Mouse (Mus musculus) cerebellum, adult 9-11 months (tissue): Measurements from ENCODE around the gene Adamtsl1.

ENCODE experiments used
- DNase-seq: peaks from one replicate; pipeline ENCODE4 v3.0.0; 2022

The Adamtsl1 gene

GRCm38 (mm10) chr4:85939460-85939859 lies 425.5 kb downstream of the Adamtsl1 start:
- DNase-seq, result no peak

- DNase-seq, result no peak
These were observed 427.9 kb downstream of the Adamtsl1 start for GRCm38 (mm10) chr4:85941857-85942256.

GRCm38 (mm10) chr4:85953590-85953989 lies 439.6 kb downstream of the Adamtsl1 start:
- DNase-seq, result no peak

GRCm38 (mm10) chr4:85955387-85955786 lies 441.4 kb downstream of the Adamtsl1 start:
- DNase-seq, result no peak

- no peak for DNase-seq
These were observed 443.3 kb downstream of the Adamtsl1 start for GRCm38 (mm10) chr4:85957266-85957665.

GRCm38 (mm10) chr4:85957879-85958278 lies 443.9 kb downstream of the Adamtsl1 start:
- DNase-seq, result no peak

- no peak for DNase-seq
These were observed 445.0 kb downstream of the Adamtsl1 start for GRCm38 (mm10) chr4:85959019-85959418.

- DNase-seq, result no peak
These were observed 462.2 kb downstream of the Adamtsl1 start for GRCm38 (mm10) chr4:85976188-85976587.

GRCm38 (mm10) chr4:85979206-85979605 lies 465.2 kb downstream of the Adamtsl1 start:
- no peak for DNase-seq

GRCm38 (mm10) chr4:86006596-86006995 lies 492.6 kb downstream of the Adamtsl1 start:
- DNase-seq, result no peak

GRCm38 (mm10) chr4:86013640-86014039 lies 499.7 kb downstream of the Adamtsl1 start:
- no peak for DNase-seq

- DNase-seq, result no peak
These were observed 505.0 kb downstream of the Adamtsl1 start for GRCm38 (mm10) chr4:86018928-86019327.

GRCm38 (mm10) chr4:86019586-86019985 lies 505.6 kb downstream of the Adamtsl1 start:
- DNase-seq, result peak; percentile 4

GRCm38 (mm10) chr4:86020372-86021090 lies 506.6 kb downstream of the Adamtsl1 start:
- DNase-seq, result no peak

- DNase-seq, result peak; percentile 10
These were observed 510.7 kb downstream of the Adamtsl1 start for GRCm38 (mm10) chr4:86024573-86025160.

GRCm38 (mm10) chr4:86029486-86029885 lies 515.5 kb downstream of the Adamtsl1 start:
- DNase-seq, result no peak

- no peak for DNase-seq
These were observed 516.2 kb downstream of the Adamtsl1 start for GRCm38 (mm10) chr4:86030208-86030607.

- no peak for DNase-seq
These were observed 517.1 kb downstream of the Adamtsl1 start for GRCm38 (mm10) chr4:86031041-86031440.

GRCm38 (mm10) chr4:86040921-86041320 lies 526.9 kb downstream of the Adamtsl1 start:
- no peak for DNase-seq

GRCm38 (mm10) chr4:86045448-86045847 lies 531.5 kb downstream of the Adamtsl1 start:
- DNase-seq, result no peak

GRCm38 (mm10) chr4:86045876-86046275 lies 531.9 kb downstream of the Adamtsl1 start:
- peak; percentile 46 for DNase-seq

- DNase-seq, result no peak
These were observed 532.9 kb downstream of the Adamtsl1 start for GRCm38 (mm10) chr4:86046881-86047280.

- DNase-seq, result peak; percentile 15
These were observed 539.7 kb downstream of the Adamtsl1 start for GRCm38 (mm10) chr4:86053487-86054237.

GRCm38 (mm10) chr4:86060614-86061013 lies 546.6 kb downstream of the Adamtsl1 start:
- DNase-seq, result no peak
